Mouse (Mus musculus) urinary bladder, postnatal 36 days (tissue): ENCODE results near the gene Gm17359.

Experiments used
- DNase-seq, 2 experiments: peaks; one replicate each; pipeline ENCODE4 v3.0.0; 2022; ENCODE audit warnings: low spot score in 2 of 2, mixed read lengths in 1 of 2

Gene Gm17359

DNA sequence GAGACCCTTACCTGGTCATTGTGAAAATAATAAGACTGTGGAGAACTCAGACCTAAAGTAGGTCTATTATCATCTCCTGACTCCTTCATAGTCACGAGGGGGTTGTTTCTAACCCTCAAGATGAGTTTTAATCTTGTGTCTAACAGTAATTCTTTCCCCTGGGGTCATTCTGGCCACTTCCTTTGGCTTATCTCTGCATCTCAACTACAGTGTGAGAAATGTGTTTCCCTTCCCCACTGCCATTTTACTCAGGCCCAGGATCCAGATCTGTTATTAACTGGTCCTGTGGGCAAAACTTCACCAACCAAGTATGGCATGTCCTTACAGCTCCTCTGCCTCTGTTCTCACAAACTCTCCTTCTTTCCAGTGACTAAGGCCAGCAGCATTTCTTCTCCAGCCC lies 12.8 kb downstream of the Gm17359 start:
- DNase-seq, result no peak

DNA sequence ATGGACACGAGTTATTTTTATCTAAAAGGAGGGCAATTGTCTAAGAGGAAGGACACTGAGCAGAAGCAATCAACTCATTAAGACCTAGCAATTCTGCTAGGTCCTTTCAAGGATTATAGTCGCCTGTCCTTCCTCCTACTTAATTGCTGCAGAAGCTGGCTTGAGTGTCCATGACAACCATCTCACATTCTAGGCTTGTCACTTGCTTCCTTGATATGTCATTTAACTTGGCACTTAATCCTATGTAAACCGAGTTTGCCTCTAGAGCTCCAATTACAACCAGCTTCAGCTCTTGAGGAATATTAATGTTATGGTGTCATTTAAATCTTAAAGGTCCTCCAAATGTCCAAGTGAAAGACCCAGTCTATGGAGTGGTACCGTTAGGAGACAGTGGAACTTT lies 22.3 kb downstream of the Gm17359 start:
- no peak for DNase-seq

DNA sequence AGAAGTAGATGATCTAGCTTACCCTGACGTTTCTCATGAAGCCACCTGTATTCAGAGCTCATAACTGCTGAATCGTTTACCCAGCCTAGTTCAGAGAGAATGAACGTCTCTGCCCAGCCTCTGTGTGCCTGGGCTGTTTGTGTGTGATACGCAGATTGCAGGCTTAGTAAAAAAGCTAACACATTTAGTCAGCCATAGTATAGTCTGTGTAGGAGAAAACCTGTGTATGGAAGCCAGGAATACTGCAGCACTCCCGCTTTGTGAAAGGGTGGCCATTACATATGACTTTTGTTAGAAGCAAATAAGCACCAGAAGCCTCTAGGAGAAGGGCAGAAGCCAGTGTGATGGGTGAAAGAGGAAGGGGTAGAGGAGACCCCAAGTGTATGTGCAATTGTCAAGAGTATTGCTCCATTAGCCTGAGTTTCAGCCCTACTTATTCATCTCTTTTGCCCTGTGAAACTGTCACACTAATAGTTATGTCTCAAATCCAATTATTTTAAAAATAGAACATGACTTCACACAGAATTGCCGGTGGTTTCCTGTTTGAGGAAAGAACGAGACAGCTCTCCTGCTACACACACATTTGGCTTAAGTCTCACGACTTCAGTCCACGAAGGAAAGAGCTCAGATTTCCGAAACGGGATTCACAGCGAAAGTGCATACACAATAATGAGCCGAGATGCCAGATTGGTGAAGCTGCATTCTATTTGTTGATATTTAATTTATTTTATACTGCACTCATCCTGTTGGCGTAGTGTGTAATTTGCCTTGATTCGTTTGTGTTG lies 24.0 kb downstream of the Gm17359 start:
- DNase-seq, result no peak

DNA sequence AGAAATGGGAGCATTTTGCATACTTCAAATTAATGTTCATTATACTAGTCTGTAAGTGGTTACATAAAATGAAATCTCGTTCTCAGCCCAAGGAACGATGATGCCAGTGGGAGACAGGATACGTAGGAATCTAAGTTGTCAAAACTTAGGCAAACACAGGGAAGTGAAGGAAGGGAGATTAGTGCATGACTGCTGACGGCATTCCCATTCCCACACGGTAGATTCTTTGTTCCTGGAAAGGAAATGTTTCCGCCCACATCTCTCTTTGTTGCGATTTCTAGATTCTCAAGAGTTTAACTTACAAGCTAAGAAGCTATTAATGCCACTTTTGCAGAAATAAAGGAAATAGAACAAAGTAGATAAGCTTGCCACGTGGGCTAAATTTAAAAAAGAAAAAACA lies 29.6 kb downstream of the Gm17359 start:
- no peak for DNase-seq

DNA sequence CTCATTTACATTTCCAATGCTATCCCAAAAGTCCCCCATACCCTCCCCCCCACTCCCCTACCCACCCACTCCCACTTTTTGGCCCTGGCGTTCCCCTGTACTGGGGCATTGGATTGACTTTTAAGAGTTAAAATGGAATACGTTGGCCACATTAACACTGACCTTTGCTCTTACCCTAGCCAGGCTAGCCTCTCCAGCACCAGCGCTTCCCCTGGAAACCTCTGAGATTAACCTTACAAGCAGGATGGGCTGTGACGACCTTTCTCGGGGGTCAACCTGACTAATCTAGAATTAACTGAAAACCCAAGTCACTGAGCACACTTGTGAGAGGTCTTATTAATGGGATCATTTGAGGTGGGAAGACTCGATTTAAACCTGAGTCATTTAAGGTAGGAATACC lies 31.8 kb downstream of the Gm17359 start:
- DNase-seq, result no peak

DNA sequence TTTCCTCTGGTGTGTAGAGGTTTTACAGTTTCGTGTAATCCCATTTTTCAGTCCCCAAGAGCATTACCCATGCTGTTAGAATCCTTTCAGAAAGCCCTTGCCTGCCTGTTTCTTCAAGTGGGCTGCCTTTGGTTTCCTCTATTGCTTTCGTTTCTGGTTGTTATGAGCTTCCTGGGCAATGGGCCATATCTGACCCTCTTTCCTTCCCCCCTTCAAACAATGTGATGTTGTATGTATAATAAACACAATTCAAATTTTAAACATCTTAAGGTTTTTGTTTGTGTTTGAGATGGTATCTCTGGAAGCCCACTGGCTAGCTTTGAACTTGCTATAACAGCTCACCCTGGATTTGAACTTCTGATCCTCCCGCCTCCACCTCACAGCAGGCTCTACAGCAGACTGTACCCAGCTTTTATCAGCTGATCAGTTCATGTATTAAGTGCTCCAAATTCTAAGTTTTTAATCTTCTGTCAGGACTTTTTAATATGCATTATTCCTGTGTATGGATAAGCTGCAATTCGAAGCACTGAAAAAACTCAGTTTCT lies 34.0 kb downstream of the Gm17359 start:
- DNase-seq, result no peak

DNA sequence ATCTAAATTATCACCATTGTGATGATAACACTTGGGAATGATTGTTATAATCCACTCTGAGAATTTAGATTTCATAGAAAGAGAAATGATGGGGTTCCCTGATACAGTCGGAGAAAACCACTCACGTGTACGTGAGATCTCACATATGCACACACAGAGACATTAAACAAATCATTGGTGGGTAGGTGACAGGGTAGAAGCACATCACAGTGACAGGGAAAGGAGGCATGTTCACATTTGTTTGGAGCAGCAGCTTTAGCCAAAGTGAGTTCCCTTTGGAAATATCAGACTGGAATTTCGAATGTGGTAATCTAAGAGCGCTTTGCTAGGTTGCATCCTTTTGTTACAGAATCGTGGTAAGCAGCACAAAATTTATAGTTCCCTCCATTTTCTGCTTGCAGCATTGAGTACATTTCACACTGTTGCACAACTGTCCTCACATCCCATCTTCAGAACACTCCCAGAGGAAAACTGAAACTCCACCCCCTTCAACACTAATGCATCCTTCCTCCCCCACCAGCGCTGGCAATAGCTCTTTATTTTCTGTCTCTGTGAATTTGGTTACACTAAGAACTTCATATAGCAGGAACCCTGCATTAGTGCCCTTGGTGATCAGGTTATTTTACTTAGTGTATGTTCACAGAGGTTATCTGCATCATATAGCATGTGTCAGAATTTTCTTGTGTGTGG lies 35.2 kb downstream of the Gm17359 start:
- DNase-seq, result no peak

DNA sequence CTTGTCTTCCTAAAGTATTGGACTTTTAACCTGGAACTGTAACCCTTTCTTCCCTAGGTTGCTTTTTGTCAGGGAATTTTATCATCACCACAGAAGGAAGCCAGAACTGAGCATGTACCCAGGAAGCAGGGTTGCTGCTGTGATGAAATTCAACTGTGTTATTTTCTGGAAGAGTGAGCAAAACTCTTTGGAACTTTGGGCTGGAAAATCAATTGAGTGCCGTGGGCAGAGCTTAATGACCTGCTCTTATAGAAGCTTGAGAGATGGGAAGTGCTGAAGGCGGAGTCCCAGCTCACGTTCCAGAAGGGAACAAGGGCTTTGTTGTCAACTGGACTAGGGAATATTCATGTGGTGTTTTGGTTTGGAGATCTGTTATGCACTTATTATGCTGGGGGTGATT lies 37.5 kb downstream of the Gm17359 start:
- DNase-seq, result no peak

DNA sequence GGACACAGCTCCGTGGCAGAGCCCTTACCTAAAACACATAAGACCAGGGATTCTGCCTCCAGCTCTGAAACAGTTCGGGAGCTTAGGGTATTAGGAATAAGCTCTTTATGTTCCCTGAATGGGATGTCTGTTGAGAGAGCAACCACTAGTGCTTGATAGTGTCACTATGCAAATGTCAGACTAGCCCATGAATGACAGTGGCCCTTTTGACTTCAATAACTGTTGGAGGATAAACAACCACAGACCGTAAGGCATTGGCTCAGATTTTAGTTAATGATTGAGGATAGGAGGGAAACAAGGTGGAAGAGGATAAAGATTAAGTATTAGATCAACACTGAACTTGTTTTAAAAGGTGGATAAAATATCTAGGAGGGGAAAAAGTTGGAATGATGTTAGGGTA lies 41.6 kb downstream of the Gm17359 start:
- no peak for DNase-seq

DNA sequence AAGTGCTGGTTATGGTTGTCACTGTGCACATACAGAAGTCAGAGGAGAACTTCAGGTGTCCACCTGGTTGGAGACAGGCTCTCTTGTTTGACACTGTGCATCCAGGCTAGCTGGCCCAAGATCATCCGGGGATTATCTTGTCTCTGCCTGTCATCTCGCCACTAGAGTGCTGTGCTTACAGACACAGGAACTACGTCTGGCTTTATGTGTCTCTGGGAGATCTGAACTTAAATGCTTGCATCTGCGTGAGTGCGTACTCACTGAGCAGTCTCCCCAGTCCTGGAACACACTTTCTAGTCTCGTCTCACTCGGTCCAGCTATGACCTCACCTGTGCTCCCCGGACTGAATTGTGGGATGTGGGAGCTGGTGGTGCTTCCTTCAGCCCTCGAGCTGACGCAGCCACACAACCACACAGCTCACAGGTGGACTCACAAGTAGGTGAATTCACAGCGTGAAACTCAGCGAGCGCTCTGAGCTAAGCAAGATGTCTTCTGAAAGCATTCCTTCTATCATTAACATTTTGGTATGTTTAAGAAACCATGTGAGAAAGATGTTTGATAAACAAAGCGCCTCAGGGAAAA lies 42.9 kb downstream of the Gm17359 start:
- DNase-seq, result no peak

DNA sequence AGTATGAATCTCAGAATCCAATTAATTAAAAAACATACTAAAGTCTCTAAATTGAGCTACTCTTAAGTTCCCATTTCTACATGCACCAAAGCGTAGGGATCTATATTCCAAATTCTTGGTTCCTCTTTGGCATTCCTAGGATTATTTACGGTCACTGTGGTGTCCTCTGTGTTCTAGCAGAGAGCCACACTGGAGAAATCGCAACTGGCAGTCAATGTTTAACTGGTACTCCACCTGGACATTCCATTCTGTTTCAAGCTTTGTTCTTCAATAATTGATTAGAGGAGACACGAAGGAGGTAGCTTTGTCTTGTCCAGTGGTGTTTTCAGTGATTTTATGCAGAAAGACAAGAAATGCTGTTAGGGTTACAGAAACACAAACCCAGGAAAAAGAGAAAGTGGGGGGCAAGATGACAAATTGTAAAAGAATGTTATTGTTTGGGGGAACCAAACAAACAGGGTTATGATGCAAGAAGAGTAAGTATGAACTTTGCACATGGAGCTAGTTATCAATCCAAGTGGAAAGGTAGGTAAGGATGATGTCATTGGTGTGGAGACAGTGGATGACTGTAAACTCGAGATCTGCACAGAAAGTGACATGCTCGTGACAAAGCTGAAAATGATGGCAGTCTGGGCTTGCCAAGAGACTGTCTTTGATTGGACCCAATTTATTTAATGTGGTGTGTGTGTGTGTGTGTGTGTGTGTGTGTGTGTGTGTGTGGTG lies 43.6 kb downstream of the Gm17359 start:
- DNase-seq, result no peak

DNA sequence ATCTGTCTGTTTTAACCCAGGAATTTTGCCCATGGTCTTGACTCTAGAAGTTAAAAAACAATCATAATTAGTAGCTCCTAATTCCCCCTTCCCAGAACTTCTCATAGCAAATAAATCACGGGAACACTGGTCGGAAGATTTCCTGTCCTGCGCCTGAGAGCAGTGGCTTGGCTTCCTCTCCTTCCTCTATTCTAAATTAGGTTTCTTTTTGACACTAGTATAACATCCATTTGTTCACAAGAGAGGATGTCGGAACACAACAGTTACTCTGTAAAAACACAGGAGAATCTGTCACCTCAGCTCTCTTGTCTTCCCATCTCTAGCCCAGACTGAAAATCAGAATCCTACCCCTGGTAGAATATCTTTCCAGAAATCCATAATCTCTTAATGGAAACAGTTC lies 44.9 kb downstream of the Gm17359 start:
- no peak for DNase-seq

DNA sequence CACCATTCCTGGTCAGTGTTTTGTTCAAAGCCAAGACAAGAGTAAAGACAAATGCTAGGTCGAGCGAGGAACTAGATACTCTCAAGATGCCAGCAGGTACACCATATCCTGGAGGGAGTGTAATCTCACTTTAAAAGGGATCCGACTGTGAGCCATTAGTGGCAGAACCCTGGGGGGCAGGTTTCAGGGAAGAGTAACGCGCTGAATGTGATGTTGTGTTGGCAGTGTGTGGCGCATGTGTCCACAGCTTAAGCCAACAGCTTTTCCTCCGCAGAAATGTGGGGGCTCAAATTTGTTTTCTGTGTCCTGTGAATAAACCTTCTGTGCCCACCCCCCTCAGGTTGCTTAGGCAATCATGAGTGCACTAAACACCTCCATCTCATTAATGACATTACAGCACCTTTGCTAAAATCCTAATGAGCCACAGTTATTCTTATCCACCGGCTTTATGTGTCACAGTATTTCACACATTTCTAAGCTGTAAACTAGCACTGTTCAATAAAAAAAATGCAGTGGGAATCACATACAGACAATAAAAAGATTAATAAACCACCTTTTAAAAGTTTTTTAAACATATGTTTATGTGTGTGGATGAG lies 49.1 kb downstream of the Gm17359 start:
- no peak for DNase-seq

DNA sequence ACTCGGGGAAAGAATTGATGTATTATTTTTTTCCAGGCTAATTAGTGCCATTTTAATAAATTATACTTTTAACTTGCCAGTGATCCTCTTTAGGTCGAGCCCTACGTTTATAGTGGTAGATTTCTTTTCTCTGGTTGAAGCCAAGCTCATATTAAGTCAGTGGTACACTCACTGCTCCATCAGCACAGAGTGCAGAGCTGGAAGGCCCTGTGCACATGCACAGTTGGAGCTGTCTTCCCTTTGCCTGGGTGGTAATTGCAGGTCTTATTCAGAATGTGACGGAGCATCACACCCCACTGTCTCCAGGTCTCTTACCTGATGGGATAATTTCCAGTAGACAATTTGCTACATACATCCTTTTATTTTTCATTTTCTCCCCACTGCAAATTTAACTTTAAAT lies 52.6 kb downstream of the Gm17359 start:
- no peak for DNase-seq

DNA sequence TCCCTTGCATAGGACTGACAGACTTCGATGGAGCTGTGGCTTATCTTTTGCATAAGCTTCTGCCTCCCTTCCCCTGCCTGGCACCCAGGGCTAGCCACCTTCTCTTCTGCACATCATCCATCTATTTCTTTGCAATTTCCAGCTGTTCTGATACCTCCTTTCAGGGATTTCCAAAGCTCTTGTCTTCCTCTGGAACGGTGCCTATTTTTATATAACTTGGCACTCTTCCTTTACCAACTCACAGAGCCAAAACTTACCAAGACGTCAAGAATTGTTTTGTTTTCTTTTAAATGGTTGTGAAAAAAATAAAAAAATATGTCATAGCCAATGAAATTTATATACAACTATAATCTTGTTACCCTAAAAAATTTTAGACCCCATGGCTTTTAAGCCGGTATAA lies 64.1 kb downstream of the Gm17359 start:
- no peak for DNase-seq

DNA sequence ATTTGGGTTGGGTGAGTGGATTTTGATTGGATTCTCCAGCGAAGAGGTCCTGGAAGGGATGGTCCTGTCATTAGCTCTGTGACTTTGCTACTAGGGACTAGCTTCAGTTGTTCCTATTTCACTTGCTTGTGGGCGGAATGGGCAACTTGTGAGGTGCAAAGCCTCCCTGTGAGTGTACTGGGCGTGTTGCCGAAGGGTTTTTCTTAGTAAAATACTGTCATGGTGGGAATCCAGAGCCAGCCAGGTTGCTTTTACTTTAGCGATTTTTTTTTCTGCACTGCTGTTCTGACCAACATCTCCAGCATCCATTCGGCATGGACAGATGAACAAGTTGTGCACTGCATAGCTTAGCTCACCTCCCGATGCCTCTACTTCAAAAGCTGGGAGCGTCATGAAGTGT lies 65.6 kb downstream of the Gm17359 start:
- no peak for DNase-seq

DNA sequence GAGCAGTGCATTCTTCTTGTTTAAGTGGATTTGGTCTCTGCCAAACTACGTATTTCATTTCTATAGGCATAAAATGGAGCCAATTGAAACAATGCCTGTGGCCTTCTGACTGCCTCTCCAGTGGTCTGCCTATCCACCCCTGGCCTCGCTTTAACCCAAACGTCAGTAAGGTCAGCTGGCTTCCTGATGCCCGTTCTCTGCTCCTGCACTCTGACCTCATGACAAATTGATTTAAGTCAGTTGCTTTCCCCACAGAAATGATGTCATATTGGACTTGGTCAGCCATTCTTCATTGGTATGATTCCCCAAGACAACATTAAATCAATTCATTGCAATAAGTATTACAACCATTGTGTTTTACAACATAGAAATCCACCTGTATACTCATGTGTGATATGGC lies 72.1 kb downstream of the Gm17359 start:
- DNase-seq, result no peak

DNA sequence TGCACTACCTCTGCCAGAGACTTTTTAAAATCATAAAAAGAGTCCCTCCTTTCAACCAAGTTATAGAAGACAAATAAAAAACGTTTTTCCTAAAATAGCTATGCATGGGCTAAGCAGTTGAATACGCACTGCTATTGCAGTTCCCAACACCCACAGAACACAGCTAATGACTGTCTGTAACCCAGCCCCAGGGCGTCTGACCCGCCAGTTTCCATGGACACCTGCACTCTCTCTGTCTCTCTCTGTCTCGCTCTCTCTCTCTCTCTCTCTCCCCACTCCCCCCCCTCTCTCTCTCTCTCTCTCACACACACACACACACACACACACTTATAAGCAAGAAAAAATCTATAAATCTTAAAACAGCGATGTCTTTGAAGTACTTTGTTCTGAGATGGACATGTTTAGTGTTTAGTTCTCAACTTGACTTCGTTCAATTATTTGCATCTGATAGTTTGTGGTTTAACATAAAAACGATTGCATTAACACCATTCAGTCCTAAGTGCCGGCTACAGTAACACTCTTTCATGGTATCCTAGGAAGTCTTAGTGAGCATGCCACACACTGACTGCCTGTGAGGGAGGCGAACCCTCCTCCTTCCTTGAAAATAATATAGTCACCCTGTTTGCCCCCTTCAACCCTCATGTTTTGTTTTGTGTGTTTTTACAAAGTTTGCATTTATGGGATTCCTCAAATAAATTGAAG lies 73.6 kb downstream of the Gm17359 start:
- DNase-seq, result no peak

DNA sequence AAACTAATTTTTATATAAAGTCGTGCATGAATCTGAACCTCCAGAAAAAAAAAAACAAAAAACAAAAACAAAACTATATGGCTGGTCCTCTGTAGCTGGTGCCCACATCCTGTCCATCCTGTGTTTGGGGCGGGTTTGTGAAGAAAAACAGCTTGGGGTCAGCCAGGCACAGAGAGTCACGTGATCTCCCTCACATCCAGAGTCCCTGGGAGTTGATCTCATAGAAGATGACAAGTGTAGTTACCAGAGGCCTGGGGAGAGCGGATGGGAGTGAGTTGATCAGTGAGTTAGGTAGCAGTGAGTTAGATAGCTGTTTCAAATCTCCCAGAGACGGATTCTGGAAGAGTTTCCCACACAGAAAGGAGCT lies 74.2 kb downstream of the Gm17359 start:
- no peak for DNase-seq

DNA sequence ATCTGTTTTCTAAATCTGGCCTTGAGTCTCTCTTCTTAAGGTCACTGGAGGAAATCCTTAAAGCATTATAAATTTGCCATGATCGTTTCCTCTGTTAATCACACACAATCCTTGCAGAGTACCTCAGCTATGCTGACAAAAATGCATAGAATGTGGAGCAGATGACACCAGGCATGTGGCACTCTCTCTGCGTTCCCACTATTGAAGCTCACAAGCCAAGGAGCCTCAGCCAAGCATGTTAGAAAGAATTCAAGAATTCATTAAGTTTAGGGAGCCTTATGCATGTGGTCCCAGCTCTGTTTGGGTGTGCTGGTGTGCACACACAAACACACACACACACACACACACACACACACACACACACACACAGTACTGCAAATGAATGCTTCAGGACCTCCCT lies 75.2 kb downstream of the Gm17359 start:
- no peak for DNase-seq

DNA sequence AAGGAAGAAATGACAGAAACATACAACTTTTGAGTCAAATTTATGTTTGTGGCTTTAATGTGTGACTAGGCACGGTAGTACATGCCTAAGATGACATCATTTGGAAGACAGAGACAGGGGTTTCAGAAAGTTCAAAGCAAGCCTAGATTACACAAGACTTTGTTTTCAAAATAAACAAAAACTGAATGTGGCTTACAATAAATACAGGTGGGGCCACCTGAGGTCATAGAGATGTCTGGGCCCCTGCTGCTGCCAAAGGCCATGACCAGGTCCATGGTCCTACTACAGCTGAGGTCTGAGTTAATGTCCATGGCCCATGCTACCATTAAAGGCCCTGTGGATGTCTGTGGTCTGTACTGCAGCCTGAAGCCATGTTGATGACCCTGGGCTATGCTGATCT lies 77.0 kb downstream of the Gm17359 start:
- DNase-seq, result no peak
